Mouse (Mus musculus) cerebellum, adult 2 months (tissue): ENCODE data around the gene Mllt3. TPM values are rescaled to one million over a fixed set of nuclear protein-coding genes. Genes with fewer than 3 reads are reported as not detected.

Source experiments
- DNase-seq, 2 experiments: peaks; one replicate each; pipeline ENCODE4 v3.0.0; 2021
- H3K27ac ChIP-seq: fragments of 200-500 bp; 2 replicates; pipeline ENCODE4 v1.5.1; 2012; ENCODE audit warnings: low read length, control low read depth, inconsistent platforms; ENCODE audit not compliant: insufficient read depth
- H3K27me3 ChIP-seq: fragments of 200-500 bp; 2 replicates; pipeline ENCODE4 v1.6.1; 2012; ENCODE audit warnings: inconsistent platforms, mild to moderate bottlenecking, low read length, moderate library complexity; ENCODE audit not compliant: control insufficient read depth, insufficient read depth
- H3K4me1 ChIP-seq: fragments of 200-500 bp; 2 replicates; pipeline ENCODE4 v1.6.1; 2011; ENCODE audit warnings: low read length; ENCODE audit not compliant: control insufficient read depth, insufficient read depth
- H3K4me3 ChIP-seq: fragments of 200-500 bp; replicated peaks from 2 replicates; pipeline ENCODE3; 2011; ENCODE audit warnings: mild to moderate bottlenecking, low read depth, low read length, control low read depth; ENCODE audit not compliant: insufficient read depth
- CTCF ChIP-seq: fragments of 200-500 bp; IDR thresholded peaks from 2 replicates; pipeline ENCODE4 v1.5.1; 2011; ENCODE audit warnings: low read depth, mild to moderate bottlenecking, control low read depth, low read length, moderate library complexity, borderline replicate concordance; ENCODE audit not compliant: insufficient read depth
- POLR2A ChIP-seq: fragments of 200-500 bp; IDR thresholded peaks from 2 replicates; pipeline ENCODE4 v1.6.1; 2011; ENCODE audit warnings: low read length, control low read depth, borderline replicate concordance; ENCODE audit not compliant: insufficient read depth
- WGBS: fragments of 180-500 bp; shearing (Covaris S2); methylation state at CpG from one replicate; pipeline ENCODE4 v1.1.7; 2018; 5-methylcytosine and 5-hydroxymethylcytosine counted together
- polyA plus RNA-seq: library from polyadenylated mRNA; depleted of rRNA; stranded (reverse); fragments of >200 nt; gene quantifications from 2 replicates; pipeline ENCODE4 v1.2.3, GENCODE M21; 2012

Mllt3 gene
- polyA plus RNA-seq, 1 experiment, result 25.8 TPM

DNA sequence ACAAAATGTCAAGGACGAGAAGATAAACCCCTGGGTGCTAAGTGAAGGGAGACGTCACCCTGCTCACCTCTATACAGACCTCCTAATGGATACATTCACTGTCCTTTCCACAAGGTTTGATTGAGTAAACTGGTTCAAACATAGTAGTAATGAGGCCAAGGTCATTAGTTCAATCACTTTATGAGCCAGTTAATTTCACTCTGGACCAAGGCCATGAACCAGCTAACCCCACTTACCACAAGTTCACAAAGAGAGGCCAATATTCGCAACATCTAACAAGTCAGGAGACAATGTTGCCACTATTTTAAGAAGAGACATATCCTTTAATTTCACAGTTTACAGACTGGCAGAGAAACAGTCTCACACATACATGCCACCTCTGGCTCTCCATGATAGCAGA lies 238.9 kb downstream of the Mllt3 start:
- 93% methylated on average over 3 of the region's 3 CpGs for WGBS
- no peak for DNase-seq
- Histone ChIP-seq H3K27me3 (no peaks in the 10 kb centered on the region), H3K4me3 (no peak overlapping the region), H3K4me1 (no peaks in the 10 kb centered on the region), H3K27ac (no peak overlapping the region)
- TF ChIP-seq CTCF, result no peak
- TF ChIP-seq POLR2A, result no peak

- Histone ChIP-seq H3K4me1 (no peaks in the 10 kb centered on the region), H3K27ac (no peak overlapping the region), H3K27me3 (no peaks in the 10 kb centered on the region), H3K4me3 (no peak overlapping the region)
- TF ChIP-seq CTCF, result no peak
- TF ChIP-seq POLR2A, result no peak
- DNase-seq, result no peak
- 70% methylated on average over 5 of the region's 5 CpGs for WGBS
Measured at GRCm38 (mm10) chr4:87792511-87792910, 240.7 kb downstream of the Mllt3 start.

- Histone ChIP-seq H3K4me3 (no peak overlapping the region), H3K27me3 (no peaks in the 10 kb centered on the region), H3K4me1 (no peaks in the 10 kb centered on the region), H3K27ac (no peak overlapping the region)
- 89% methylated on average over 7 of the region's 7 CpGs for WGBS
- TF ChIP-seq CTCF, result no peak
- no peak for DNase-seq
Measured at GRCm38 (mm10) chr4:87789446-87789845, 243.7 kb downstream of the Mllt3 start.

GRCm38 (mm10) chr4:87788691-87789090 lies 244.5 kb downstream of the Mllt3 start:
- TF ChIP-seq CTCF, result peak; percentile 48; the same call in 1 of the 2 replicates
- TF ChIP-seq POLR2A, result no peak
- DNase-seq, result peak; percentile 51 to 53
- 63% methylated on average over 8 of the region's 8 CpGs for WGBS

DNA sequence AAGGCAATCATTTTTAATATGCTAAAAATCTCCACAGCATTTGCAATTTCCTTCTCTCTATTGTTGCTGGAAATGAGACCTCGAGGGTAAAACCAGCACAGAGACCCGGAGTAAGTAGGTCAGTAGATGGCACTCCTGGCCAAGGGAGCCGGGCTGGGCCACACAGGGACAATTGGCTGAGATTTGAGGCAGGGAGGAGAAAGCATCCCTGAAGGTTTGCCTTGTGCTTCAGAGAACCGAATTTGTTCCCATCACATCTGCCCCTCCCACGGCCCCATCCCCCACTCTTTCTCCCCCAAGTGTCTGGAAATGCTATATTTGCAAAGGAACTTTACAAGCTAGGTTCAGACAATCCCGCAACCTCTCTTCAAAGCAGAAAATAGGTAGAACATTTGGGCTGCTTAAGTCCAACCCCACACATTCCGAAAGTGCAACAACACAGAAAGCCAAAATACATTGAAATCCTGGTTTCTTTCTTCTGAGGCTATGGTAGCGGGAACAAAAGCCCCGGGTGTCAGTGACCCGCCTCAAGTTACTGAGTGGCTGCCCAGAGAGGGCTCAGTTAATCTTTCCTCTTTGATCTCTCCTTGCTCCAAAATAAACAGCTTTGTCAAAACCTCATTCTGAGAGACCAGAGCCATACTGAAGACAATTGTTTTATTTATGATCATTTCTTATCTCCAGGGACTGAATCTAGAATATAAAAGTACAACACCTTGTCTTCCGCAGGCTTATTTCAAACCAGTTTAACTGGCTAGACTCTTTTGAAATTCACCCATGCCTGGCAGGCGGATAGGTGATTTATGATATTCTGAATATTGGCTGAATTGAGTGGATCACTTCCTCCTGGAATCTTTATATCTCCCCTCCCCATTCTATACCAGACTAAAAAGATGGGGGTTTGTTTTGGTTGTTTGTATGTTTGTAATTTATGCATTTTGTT lies 247.8 kb downstream of the Mllt3 start:
- Histone ChIP-seq H3K4me3 (no peak overlapping the region), H3K27ac (no peak overlapping the region), H3K27me3 (no peaks in the 10 kb centered on the region), H3K4me1 (peaks cover 12% of the 10 kb centered on the region)
- TF ChIP-seq CTCF, result peak; percentile 94
- TF ChIP-seq POLR2A, result no peak
- peak; percentile 83 to 88 for DNase-seq
- WGBS, result 24% methylated on average over 12 of the region's 12 CpGs

More at GRCm38 (mm10) chr4:87788691-87789090, 244.5 kb downstream of the Mllt3 start:
- Histone ChIP-seq H3K27me3 (no peaks in the 10 kb centered on the region), H3K4me1 (peaks cover 3% of the 10 kb centered on the region; the same call in 1 of the 2 replicates), H3K27ac (no peak overlapping the region), H3K4me3 (no peak overlapping the region)

GRCm38 (mm10) chr4:87783809-87784208 lies 249.4 kb downstream of the Mllt3 start:
- Histone ChIP-seq H3K27ac (no peak overlapping the region), H3K4me1 (peaks cover 12% of the 10 kb centered on the region), H3K27me3 (no peaks in the 10 kb centered on the region), H3K4me3 (no peak overlapping the region)
- WGBS, result 73% methylated on average over 2 of the region's 2 CpGs
- TF ChIP-seq POLR2A, result no peak
- no peak for TF ChIP-seq CTCF
- DNase-seq, result no peak

GRCm38 (mm10) chr4:87781971-87782370 lies 251.2 kb downstream of the Mllt3 start:
- no peak overlapping the region for H3K27ac ChIP-seq
- H3K4me3 ChIP-seq, result no peak overlapping the region
- H3K27me3 ChIP-seq, result no peaks in the 10 kb centered on the region
- peak; percentile 68 to 77 for DNase-seq
- H3K4me1 ChIP-seq, result peaks cover 12% of the 10 kb centered on the region
- WGBS, result 8% methylated on average over 5 of the region's 5 CpGs
- TF ChIP-seq CTCF (no peak), POLR2A (no peak)

DNA sequence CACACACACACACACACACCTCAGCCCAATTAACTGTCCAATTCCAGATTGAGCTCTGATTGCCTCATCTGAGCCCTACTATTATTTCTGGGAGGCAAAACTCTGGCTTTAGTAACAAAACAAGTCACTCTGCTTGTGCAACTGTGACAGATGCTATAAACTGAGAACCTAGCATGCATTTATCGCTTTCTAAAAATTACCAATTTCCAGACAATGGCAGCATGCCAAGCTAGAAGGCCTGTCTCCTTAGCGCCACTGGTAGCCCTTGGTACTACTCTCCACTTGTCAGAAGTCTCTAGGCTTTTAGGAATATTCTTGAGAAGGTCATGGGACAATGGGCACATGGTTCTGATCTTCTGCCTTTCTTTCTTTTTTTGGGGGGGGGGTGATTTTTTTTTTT lies 257.4 kb downstream of the Mllt3 start:
- Histone ChIP-seq H3K27me3 (no peaks in the 10 kb centered on the region), H3K4me1 (no peaks in the 10 kb centered on the region), H3K4me3 (no peak overlapping the region), H3K27ac (no peak overlapping the region)
- DNase-seq, result no peak
- TF ChIP-seq CTCF (no peak), POLR2A (no peak)
- WGBS, result 56% methylated on average over 2 of the region's 2 CpGs
